Mouse (Mus musculus) mouse trophoblast stem cell (cell line): Measurements from ENCODE around the gene Tmc3.

Source experiments
- in situ Hi-C, 2 experiments: fragments of 300-500 bp; cut with MseI, MboI; formaldehyde crosslinking; loops; 2 replicates in 1 of 2; 3 replicates in 1 of 2; pipeline ENCODE4 v1.15.1; 2025

Gene Tmc3

DNA sequence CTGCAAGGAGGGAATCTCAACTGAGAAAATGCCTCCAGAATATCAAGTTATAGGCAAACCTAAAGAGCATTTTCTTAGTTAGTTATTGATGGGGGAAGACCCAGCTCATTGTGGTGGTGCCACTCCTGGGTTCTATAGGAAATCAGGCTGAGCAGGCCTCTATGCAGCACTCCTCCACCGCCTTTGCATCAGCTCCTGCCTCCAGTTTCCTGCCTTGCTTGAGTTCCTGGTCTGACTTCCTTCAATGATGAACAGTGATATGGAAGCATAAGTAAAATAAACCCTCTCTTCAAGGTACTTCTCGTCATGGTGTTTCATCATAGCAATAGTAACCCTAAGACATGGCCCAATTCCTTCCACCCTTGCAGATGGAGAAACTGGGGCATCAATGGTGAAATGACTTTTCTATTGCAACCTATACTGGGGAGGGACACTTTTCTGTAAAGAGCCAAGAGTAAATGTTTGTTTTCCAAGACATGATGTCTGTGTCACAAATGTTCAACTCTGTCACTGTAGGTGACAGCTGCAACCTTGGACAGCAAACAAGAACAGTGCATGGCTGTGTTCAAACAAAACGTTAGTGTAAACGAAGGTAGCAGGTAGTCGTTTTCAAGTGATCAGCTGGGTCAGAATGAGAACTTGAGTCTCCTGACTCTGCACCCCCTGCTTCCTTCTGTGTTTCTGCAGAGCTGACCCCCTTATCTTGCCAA is 83.4 kb downstream of the Tmc3 start:
- in situ Hi-C loops, result no loop called here

DNA sequence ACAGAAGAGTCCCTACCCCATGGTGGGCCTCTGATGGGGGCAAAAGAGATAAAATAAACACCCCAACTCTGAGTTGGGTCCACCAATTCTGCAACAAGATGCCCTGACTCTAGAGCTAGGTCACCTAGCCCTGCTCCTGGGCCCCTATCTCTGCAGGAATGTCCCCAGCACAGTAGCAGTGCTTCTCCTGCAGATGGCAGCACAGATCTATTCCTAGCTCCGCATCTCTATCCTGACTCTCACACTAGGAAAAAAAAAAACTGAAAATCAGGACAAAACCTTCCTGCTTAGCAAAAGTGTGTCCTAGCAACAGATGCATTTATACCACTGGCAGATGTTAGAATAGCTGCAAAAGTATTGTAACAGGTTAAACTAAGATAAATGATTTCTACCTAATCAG is 84.0 kb downstream of the Tmc3 start:
- in situ Hi-C loops, result no loop called here

DNA sequence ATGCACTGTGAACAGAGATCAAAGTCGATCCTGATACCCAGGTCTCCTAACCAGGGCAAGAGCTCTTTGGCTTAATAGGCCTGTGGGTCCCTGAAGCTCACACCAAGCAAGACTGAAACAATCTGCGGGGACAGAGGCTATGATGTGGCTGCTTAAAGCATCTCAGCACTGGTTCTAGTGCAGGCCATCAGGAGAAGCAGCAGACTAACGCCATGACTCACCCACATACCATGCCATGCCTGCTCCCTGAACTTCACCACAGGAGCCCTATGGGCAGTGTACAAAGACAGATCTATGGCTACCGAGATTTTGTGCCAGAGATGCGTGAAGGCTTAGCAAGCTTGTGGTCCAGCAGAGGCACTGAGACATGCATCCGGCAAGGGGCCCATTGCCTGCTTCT is 86.8 kb downstream of the Tmc3 start:
- in situ Hi-C loops, result no loop called here
